Mouse (Mus musculus) activated CD4-positive, CD25-positive, alpha-beta regulatory T cell, adult 9 weeks (primary cell): ENCODE measurements around the gene Vmn2r3. TPM values are rescaled to one million over a fixed set of nuclear protein-coding genes. Genes with fewer than 3 reads are reported as not detected.

Source experiments
- polyA plus RNA-seq: library from polyadenylated mRNA; unstranded; fragments of 100-300 nt; shearing (Covaris generic); gene quantifications from one replicate; pipeline ENCODE4 v1.2.1, GENCODE M21; 2017

Vmn2r3 gene
- polyA plus RNA-seq, result not detected

DNA sequence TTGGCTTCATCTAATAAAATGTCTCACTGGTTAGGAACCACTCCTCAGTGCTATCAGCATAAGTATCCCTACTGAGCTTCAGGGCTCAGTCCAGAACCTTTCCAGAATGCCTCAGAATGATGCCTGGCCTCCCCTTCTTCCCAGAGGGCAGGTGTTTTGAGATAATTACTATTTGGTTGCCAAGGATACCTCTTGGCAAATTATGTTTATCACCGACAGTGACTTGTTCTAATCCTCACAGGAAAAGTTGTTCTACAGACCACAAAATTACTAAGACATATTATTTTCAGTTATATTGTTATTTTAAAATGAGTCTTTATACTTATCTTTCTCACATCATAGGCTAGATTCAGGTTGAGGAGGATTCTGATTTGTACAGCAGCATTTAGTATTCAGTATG is at the start of gene Vmn2r3:
TSS of gene Vmn2r3 (minus strand) at position 101 of the 400 bp plus-strand sequence.

Other genes with a start within 250 kb of the Vmn2r3 start
- gene Vmn2r1, start 208.2 kb downstream of the Vmn2r3 start, polyA plus RNA-seq, result not detected
- gene Vmn2r2, start 147.8 kb downstream of the Vmn2r3 start, polyA plus RNA-seq, result not detected
- not detected for gene Vmn2r4, start 125.7 kb upstream of the Vmn2r3 start, polyA plus RNA-seq
- not detected for gene Vmn2r5, start 220.1 kb upstream of the Vmn2r3 start, polyA plus RNA-seq